Mouse (Mus musculus) lung, postnatal 25 days (tissue): Measurements from ENCODE around the gene Serpinh1.
"Not testable (repeated sequence)": the region's sequence is repeated elsewhere in the genome, so short reads cannot be mapped to it uniquely, and the experiment has no call there.

Experiments
- DNase-seq: peaks from one replicate; pipeline ENCODE4 v3.0.0; 2022; ENCODE audit warnings: low spot score

Serpinh1 gene

DNA sequence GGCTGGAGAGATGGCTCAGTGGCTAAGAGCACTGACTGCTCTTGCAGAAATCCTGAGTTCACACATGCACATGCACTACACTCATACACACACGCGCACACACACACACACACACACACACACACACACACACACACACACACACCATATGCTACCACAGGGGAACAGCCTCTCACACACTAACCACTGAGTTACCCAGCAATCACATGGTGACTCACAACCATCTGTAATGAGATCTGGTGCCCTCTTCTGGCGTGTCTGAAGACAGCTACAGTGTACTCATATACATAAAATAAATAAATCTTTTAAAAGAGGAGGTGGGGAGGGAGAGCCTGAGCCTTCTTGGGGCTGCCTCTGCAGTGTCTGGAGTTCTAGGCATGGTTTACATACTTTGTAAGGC is 21.3 kb upstream of the Serpinh1 start:
- DNase-seq: not testable (repeated sequence)

DNA sequence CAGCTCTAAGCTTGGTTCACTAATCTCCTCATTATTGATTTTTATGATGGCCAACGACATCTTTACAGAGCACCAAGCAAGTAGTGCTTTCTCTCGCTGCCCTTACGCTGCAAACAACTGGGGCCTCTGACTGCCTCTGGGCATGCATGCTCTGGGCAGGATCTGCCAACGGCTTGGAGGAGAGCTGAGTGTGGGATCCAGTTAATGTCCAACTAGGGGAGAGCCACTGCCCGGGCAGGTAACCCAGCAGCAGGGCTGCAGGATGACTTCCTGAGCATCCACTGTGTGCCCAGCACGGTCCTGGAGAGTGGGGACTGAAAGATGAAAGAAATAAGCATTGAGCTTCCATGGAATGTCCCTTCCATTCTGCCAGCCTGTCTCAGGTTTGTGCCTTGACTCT is 13.7 kb upstream of the Serpinh1 start:
- no peak for DNase-seq

DNA sequence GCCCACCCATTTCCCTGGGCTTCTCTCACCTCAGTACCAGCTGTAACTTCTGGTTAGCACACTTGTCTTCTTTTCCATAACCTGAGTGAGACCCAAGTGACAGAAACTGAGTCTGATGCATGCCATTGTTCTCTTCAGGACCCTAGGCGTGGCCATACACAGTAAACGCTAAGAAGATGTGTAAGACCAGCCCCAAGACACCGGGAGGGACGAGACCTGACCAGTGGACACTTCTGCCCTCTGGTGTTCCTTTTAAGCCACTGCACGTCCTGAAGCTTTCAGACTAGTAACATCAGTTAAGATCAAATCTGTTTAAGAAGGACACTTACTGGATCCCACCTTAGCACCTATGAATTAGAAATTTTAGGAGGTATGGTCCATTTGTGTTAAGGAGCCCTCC is 12.0 kb upstream of the Serpinh1 start:
- DNase-seq: peak; percentile 82

DNA sequence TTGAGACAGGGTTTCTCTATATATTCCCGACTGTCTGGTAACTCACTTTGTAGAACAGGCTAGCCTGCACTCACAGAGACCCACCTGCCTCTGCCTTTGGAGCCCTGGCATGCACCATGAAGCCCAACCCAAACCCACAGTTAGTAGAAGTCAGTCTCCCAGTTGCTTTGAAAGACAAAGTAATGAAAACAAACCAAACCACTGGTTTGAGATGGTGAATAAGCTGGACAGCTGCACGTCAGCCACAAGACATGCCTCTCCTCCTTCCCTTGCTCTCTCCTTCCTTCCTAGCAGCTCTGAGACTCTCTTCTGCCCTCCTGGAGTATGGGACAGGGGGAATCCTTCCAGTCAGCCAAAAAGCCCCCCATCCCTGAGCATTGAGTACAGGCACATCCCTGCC is 9.1 kb upstream of the Serpinh1 start:
- no peak for DNase-seq

DNA sequence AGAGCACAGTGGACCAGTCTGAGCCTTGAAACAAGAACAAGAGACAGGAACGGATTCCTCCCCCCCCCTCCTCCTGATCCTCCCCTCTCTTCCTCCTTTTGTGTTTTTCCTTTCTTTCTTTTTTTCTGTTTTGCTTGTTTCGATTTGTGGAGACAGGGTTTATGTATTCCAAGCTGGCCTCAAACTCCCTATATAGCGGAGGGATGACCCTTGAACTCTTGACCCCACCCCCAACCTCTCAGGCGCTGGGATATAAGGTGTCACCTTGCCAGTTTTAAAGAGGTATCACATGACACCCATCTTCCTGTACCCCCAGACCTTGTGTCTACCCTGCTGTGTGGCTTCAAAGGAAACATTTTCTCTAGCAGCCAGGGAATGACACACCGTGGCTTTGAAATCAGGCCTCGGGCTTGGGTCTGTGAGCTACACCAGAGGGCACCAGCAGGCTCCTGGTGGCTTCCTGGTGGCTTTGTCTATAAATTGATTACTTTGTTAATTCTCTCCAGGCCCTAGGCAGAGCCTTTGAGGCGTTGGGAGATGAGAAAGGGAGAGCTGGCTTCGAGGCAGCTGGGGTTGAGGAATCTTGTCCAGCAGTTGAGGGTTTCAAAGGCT is 7.9 kb upstream of the Serpinh1 start:
- no peak for DNase-seq

DNA sequence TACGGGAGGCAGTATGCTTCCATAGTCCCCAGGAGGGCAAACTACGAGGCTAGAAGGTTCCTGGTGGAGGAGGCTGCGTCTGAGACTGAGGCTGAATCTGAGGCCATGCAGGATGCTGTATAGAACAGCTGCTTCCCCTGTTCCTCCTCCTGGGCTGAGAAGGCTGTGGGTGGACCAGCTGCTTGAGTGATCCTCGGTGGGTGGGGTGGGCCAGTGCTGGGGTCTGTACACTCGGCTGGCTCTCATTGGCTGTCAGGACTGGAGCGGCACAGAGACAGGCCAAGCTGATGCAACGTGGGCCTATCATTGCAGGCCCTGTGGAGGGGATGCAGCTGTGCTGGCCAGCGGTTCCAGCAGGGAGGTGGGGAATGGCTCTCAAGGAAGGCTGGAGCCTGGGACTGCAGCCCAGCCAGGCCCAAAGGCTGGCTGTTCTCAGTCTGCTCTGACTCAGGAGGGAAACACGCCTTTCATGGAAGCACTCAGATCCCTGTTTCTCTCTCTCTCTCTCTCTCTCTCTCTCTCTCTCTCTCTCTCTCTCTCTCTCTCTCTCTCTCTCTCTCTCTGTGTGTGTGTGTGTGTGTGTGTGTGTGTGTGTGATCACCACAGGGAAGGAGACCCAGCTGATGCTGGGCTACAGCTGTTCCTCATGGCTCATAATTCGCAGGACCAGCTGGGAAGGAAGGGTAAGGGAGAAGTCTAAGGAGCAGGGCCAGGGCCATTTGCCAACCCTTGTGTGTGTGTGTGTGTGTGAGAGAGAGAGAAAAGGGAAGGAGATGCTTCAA is 7.2 kb upstream of the Serpinh1 start:
- DNase-seq: peak; percentile 79

DNA sequence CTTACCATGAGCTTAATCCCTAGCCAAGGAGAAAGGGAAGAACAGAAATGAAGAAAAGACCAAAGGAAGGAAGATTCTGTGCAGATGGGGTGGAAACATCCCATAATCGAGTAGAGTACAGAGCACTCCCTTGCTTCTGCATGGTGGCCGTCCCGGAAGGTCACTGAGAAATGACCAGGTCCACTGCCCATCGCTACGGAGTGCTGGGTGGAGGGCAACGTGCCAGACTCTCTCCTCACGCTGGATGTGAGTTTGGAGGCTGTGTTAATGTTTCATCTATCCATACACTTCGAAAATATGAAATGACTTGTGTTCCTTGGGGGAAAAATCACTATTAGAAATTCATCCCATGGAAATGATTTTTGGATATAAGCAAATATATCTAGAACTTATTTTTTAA is 5.3 kb upstream of the Serpinh1 start:
- DNase-seq: no peak

DNA sequence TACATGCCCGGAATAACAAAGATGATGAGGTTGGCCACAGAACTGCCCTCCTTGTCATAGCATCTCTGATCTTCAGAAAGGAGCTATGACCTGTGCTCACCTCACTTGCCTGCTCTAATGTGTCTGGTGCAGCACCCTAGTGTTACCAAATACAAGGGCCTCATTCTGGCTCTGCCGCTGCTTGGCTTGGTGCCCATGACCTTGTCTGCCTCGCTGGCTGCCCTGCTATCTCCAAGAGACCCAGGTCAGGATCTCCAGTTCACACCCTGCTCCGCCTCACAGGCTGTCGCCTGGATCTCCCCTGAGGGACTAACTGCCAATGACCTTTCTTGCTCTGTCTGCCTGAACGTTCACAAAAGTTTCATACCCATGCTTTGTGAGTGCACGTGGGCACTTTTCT is 4.2 kb upstream of the Serpinh1 start:
- DNase-seq: no peak

DNA sequence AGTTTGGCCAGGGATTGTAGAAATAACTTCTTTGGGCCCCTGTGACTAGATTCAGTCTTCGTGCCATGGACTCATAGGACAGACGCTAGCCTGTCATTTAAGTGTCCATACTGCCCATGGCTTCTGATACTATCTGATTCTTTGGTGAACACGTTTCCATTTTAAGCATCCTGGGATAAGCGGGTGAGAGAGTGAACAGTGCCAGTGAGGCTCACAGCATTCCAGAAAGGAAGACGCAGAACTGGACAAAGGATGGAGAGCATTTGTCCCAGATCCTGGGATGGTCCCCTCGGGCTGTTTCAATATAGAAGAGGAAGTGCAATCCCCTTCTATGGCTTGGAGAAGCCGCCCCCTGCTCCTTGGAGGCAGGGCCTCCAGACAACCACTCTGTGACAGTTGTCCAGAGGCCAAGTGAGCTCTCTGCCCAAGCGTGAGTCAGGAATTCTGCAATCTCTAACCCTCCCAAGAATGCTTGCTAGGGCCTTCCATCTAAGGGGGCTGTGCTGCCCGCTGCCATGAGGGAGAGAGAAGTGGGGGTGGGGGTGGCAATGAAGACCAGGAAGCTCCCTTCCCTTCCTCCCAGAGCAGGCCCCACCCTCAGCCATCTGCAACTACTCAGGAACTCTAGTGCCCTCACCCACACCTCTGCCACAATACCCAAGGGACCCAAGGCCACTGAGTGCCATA is 3.3 kb upstream of the Serpinh1 start:
- peak; percentile 54 for DNase-seq

DNA sequence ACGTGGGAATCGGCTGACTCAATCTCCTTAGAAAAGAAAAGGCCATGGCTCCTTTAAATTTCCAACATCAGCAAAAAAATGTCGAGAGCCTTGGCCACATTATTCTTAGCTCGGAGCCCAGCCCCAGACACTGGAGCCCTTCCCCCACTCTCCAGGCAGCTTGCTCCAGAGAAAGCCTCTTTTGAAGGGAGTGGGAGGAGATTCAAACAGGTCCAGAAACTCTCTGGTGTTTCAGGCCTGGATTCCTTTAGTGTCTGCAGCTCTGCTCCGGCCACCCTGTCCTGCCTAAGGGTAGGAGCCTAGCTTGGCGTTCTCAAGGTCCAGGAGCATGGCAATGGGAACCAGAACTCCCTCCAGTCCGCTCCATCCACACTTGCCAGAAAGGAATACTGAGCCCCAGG is 2.7 kb upstream of the Serpinh1 start:
- peak; percentile 90 for DNase-seq

DNA sequence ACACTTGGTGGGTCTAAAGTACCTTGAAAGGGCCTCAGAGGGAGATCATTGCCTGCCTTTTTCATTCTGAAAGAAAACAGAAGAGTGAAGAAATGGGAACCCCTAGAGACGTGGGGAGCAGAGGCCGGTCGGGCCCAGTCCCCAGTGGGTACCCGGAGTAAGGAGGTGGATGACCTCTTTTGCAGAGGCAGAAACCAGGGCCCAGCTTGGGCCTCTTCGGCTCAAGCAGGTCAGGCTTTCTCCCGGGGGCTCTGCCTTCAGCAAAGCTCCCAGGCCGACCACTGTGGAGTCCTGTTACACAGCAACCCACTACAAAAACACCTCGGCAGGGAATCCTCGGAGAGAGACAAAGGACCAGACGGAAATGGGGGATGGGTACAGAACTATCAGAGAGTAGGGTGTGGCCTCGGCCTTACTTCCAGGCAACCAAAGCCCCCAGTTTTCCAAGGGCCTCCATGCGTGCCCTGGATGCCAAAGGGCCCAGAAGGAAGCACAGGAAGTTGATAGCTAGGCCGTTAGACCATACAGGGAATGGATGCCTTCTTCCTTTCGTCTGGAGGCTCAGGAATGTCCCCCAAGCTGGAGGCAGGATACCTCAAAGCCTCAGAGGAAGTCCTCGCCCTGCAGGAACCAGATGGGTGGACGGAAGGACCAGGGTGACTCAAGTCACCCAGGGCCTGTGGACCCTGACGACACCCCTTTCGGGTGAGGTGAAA is 1.1 kb downstream of the Serpinh1 start:
- peak; percentile 38 for DNase-seq

DNA sequence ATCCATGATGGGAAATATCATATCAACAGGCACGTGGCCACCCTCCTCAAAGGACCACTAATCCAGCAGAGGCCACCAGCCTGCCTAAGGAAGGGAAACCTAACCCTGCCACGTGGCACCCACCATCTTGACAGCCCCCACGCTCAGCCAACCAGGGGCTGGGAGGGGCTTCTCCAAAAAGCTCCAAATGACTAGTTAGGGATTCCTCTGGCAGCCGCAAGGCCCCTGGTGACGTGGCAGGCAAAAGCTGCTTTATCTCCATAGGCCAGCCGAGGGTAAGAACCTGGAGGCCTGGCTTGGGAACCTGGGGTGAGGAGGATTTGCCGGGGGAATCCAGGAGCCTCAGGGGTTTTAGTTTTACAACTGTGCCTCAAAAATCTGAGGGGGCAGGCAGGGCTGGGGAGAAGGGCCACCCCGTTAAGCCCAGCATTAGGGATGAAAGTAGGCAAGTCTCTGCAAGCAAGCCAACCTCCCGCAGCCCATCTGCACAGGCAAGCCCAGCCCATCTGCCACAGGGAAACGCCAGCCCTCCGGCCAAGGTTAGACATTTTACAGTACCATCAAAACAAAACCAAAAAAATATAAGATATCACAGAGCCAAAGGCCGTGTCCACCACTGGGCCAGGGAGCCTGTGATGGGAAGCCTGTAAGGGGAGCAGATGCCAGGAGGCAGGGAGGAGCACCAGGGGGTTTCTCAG is 1.8 kb downstream of the Serpinh1 start:
- peak; percentile 14 for DNase-seq

DNA sequence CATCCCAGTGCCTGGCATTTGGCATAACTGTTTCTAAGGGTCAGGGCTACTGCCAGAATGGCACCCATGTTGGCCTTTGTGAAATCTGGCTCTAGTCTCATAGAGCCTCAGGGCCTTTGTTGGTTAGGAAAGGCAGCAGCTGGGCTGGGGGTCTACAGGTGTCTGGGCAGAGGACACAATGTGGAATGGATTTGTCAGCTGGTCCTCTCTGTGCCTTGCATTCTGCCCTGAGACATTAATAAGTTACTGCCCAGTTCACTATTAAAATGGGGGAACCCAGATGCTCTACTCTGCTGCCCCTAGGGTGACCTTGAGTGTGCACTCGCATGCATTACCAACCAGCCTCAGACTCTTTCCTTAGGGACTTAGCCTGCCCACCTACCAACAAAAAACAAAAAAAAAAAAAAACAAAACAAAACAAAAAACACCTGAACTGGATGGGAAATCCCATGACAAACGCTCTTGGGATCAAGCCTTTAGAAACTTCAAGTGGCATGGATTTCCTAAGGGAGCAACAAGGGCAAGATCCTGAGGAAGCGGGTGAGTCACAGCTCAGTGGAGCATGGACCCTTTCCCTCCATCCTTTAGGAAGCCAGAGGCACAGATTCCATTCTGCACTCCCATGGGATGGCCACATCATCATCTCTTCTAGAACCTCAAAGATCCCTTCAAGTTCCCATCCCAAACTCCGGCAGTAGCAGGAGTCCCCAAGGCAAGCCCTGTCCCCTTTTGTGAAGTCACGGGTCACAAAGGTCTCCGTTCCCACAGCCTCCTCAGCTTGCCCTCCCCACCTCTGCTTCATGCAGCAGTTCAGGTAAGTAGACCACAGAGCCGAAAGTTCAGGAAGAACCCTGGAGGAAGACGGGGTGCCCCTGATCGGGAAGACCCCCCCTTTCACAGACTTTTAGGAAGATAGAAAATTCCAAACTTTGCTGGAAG is 3.0 kb downstream of the Serpinh1 start:
- no peak for DNase-seq

DNA sequence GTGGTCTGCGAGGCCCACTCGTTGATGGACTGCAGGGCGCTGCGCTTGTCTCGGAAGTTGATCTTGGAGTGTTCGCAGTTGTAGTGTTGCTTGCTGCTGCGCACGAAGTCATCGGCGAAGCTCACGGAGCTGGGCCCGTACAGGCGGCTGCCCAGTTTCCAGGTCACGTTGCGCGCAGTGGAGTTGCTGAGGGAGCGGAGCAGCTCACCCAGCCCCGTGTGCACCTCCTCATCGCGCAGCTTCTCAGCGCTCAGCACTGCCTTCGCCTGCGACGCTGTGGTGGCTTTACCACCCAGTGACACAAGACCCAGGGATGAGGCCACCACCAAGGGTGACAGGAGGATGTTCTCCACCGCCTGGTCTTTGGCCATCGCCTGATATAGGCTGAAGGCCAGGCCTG is 4.2 kb downstream of the Serpinh1 start:
- no peak for DNase-seq

DNA sequence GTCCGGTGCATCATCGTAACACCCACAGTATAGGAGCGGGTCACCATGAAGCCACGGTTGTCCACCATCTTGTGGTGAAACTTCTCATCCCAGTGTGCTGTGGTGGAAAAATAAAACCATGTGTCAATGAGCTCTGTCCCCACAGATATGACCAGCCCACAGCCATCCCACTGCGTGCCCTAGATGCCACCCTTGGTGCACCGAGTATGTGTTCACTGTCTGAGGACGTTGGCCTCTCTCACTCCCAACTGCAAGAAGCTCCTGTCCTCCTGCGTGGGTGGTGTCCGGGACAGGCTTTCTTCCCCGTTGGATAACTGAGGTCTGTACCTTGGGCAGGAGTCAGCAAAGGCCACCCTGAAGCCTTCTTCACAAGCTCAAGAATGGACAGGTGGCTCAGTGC is 5.8 kb downstream of the Serpinh1 start:
- DNase-seq: no peak

DNA sequence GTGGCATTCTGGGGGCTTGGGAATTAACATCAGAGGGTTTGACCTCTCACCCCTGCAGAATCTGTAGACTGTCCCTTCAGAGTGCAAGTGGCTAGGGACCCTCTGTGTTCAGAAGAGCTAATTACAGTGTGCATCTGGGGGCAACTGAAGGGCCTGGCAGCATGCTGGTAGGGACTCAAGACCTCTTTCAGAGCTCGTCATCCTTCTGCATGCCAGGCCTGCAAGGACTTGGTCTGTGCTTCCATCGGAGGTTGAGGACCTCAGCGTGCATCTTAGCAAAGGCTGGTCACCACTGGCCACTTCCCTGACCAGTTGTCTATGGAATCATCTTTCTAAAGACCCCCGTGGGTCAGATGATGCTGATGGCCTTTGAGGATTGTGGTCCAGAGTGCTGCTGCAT is 9.5 kb downstream of the Serpinh1 start:
- DNase-seq: no peak

DNA sequence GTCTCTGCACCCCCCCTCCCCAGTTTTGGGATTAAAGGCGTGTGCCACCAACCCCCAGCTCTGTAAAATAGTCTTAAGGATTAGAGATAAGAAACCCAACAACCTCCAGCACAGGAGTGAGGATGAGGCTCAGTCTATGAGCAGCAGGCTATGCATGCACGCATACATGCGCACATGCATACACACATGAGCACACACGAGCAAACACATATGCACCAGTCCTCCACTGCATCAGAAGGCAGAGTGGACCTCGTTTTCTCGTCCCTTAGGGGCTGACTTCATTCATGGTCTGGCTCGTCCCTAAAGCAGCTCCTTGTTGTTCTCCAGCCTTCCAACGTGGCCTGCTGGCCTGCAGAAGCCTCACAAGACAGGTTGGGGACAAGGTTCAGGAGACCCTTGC is 12.3 kb downstream of the Serpinh1 start:
- DNase-seq: no peak

DNA sequence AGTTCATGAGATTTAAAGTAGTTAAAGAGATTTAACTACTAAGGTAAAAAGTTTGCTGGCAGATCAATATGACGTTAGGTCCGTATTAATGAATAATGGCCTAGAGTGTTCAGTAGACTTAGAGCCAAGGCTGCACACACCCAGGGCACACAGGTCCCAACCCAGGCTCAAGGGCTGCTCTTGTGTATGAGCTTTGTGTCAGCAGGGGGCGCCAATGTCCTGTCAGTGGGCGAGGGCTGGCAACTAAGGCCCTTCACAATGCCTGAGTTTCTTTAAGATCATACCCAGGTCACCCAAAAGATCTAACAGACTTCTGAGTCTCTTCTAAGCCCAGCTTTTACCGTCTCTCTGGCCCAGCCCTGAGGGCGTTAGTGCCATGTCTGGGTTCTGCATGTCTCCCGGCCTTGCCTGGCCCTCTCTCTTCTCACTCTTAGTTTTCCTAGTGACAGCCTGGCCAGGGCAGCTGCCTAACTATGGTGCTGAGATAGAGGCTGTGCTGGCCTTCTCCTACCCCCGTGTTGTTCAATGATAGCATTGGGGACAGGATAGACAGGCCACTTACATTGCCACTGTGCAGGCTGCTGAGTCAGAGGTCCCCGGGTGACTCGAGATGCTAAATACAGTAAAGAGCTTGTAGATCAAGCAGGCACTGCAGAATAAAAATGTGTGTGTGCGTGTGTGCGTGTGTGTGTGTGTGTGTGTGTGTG is 20.1 kb downstream of the Serpinh1 start:
- peak; percentile 83 for DNase-seq

DNA sequence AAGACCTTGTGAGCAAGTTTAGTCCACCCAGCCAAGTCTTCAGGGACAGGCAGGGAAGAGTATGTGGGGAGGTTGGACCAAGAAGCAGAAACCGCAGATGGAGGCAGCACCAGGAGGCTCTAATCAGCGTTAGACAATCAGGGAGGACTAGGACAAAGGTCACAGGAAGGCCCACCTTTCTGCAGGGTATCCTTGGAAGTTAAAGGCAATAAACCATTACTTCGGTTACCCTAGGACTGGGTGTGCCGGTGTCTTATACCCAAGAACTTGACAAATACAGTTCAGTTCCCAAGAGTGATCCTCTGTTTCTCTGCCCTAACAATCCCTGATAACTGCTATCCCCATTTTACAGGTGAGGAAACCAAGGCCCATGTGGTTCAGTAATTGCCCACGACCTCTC is 23.0 kb downstream of the Serpinh1 start:
- DNase-seq: no peak

DNA sequence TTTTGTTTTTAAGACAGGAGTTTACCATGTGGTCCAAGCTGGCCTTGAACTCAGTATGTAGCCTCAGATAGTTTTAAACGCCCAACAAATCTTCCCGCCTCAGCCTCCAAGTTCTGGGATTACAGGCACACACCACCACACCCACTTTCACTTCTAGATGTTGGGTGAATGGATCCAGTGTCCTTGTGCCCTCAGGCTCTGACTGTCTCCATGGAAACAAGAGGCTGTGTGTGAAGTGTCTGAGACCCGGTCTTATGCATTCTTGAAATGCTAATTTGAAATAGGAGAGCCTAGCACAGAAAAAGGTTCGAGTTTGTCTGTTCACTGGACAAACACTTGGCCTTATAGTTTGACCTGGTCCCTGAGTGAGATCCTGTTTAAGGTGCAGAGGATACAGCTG is 24.2 kb downstream of the Serpinh1 start:
- no peak for DNase-seq
